Comparison of ENCODE assay signal across 13 mouse cellular contexts in the genomic region with DNA sequence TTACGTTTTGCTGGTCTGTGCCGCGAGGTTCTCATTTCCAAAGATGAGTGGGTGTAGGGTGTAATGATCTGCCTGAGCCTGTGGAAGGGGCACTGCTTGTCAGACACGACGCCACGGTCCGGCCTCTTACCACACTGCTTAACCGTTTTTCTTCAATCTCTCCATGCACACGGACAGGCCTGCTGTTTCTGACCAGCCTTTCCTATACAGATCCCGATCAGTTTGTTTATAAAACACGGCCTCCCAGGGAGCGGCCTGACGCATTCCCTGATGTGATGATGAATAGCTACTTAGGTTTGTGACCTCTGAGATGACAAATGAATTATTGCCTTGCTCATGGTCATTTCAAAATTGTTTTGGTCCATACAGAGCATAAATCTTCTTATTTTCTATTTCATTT.
"Had no signal": no experiment of that assay in that cellular context is flagged by ENCODE, and none has a peak within 500 bp of the region (broad histone marks: within the 10 kb centered on the region; RNA-seq: fewer than 3 reads in every experiment).

No protein-coding gene starts in this region.

- DNase-seq: gastrocnemius, postnatal 14 days; gastrocnemius, postnatal 36 days; heart, adult 18-20 months; heart, postnatal 10 days; heart, postnatal 36 days; kidney, adult 11 months; kidney, adult 2 months; kidney, adult 9 months; kidney, postnatal 14 days; kidney, postnatal 36 days; layer of hippocampus, adult 9-11 months; layer of hippocampus, postnatal 36 days; left cerebral cortex, postnatal 4 days had no signal
